ENCODE assay signal across 14 mouse cellular contexts in genomic region chr16:7788209-7788608, GRCm38 (mm10).
DNase-seq lines count a peak whose midpoint lies in the region; TF ChIP-seq lines count a peak whose summit lies in the region.
"Had no signal": no experiment of that assay in that cellular context is flagged by ENCODE, and none has a peak within 500 bp of the region (broad histone marks: within the 10 kb centered on the region; RNA-seq: fewer than 3 reads in every experiment).

No protein-coding gene starts in this region.

- no peak overlapping the region for H3K27ac ChIP-seq in thymus, adult 2 months (ENCODE audit: control insufficient read depth, insufficient read depth, low read length)
- H3K27ac ChIP-seq: gastrocnemius, adult 2 months; limb, embryonic 13.5 days had no signal

- 79% methylated on average over 2 of the region's 2 CpGs for WGBS in thymus, adult 2 months

- TF ChIP-seq CTCF in brain, embryonic 14.5 days (IDR thresholded peaks at IDR 0.05; ENCODE audit: borderline replicate concordance, extremely low read depth, insufficient read depth, insufficient read length) = no peak
- no peak for TF ChIP-seq CTCF in thymus, adult 2 months (IDR thresholded peaks at IDR 0.05; ENCODE audit: borderline replicate concordance, control insufficient read depth, extremely low read depth, insufficient read depth, low read length, poor library complexity)

- intact Hi-C loops in left cerebral cortex, postnatal 10 days (cut with DNase I) = no loop called here
- intact Hi-C loops in gastrocnemius, postnatal 14 days (cut with DNase I; ENCODE audit: low total_unique reads) = no loop called here

- no peak overlapping the region for H3K4me3 ChIP-seq in thymus, adult 2 months (ENCODE audit: control insufficient read depth, insufficient read depth, low read length)
- H3K4me3 ChIP-seq: gastrocnemius, adult 2 months; limb, embryonic 13.5 days had no signal

- H3K4me1 ChIP-seq in thymus, adult 2 months (replicated peaks; ENCODE audit: control insufficient read depth, insufficient read depth, low read length) = no peaks in the 10 kb centered on the region
- H3K4me1 ChIP-seq: limb, embryonic 13.5 days had no signal

- peak; percentile 92 for DNase-seq in brain, embryonic 14.5 days (ENCODE audit: low read depth)
- peak; percentile 41 for DNase-seq in cerebellum, adult 11 months
- peak; percentile 16 to 19 for DNase-seq in frontal cortex, postnatal 14 days (ENCODE audit: low spot score in 2 of 2)
- DNase-seq in left cerebral cortex, postnatal 10 days (ENCODE audit: extremely low spot score in 1 of 2, low spot score in 2 of 2) = peak; percentile 24 to 67
- no peak for DNase-seq in thymus, adult 2 months
- no peak for DNase-seq in urinary bladder, adult 18-20 months (ENCODE audit: low spot score in 2 of 2)
- no peak for DNase-seq in gastrocnemius, postnatal 14 days
- DNase-seq in gastrocnemius, postnatal 10 days = no peak
- DNase-seq: adrenal gland, adult 2 months; embryo, embryonic 11 days; gastrocnemius, adult 2 months; lung, postnatal 14 days had no signal

- no peaks in the 10 kb centered on the region for H3K27me3 ChIP-seq in thymus, adult 2 months (ENCODE audit: control insufficient read depth, insufficient read depth, low read length)
- H3K27me3 ChIP-seq: limb, embryonic 13.5 days had no signal

- no peak for TF ChIP-seq POLR2A in brain, embryonic 14.5 days (IDR thresholded peaks at IDR 0.05; ENCODE audit: borderline replicate concordance, extremely low read depth, insufficient read depth, insufficient read length, poor library complexity, severe bottlenecking)
- no peak for TF ChIP-seq POLR2A in thymus, adult 2 months (IDR thresholded peaks at IDR 0.05; ENCODE audit: control insufficient read depth, extremely low read depth, insufficient read depth, low read length, poor library complexity)

- H3K36me3 ChIP-seq in thymus, adult 2 months (ENCODE audit: control insufficient read depth, insufficient read depth, low read length) = no peaks in the 10 kb centered on the region
- H3K36me3 ChIP-seq: G1E; limb, embryonic 13.5 days had no signal

Comparison
In these comparisons a context has a peak if more than half of its experiments do, and no peak if none do; other contexts are left out.
1. DNase-seq: peak in brain, embryonic 14.5 days (single experiment), cerebellum, adult 11 months (single experiment), frontal cortex, postnatal 14 days (2 of 2) and left cerebral cortex, postnatal 10 days (2 of 2); none in thymus, adult 2 months (single experiment), urinary bladder, adult 18-20 months (0 of 2), gastrocnemius, postnatal 14 days (single experiment) and gastrocnemius, postnatal 10 days (single experiment).